Mouse (Mus musculus) cerebellum, postnatal 4 days (tissue): ENCODE results near the gene Gm20388.

Experiments used
- DNase-seq, 2 experiments: peaks; one replicate each; pipeline ENCODE4 v3.0.0; 2022; ENCODE audit warnings: low spot score in 2 of 2, mixed read lengths in 1 of 2

The Gm20388 gene

DNA sequence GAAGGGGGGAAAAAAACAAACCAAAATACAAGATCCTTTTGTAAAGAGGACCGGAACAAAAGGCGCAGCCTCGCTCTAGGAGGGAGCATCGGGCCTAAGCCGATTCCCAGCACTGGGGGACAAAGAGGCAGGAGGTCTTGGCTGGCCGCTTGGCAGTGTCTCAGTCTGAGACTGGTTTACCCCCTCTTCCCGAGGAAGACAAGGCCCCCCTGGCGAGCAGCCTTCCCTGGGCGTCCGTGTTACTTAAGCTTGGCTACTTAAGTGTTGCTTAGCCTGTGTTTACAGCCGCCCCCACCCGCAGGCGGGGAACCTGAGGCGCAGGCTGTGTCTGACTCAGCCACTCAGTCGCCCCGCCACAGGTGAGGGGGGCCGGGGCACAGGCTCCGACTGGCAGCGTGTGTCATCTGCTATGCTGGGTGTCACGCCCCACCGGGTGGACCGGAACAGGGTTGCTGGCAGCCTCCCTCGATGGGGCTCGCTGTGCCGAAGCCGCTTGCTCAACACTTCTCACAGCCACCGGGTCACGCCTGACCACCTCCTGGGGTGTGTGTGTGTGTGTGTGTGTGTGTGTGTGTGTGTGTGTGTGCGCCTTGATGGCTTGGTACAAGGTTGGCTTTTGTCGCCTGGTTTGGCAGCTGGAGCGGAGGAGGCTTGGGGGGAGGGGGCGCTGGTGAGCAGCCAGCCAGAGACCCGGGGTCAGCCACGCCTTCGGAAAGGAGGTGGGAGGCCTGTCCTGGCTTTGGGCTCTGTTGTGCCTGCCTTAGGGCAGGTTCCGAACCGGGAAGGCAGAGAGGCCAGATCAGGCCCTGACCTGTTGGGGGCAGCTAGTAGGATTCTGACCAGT, 628.0 kb downstream of the Gm20388 start:
- DNase-seq = peak; percentile 50 to 80

- no peak for DNase-seq
These were observed 628.7 kb downstream of the Gm20388 start for GRCm38 (mm10) chr8:120539381-120539774.

- no peak for DNase-seq
These were observed 629.4 kb downstream of the Gm20388 start for GRCm38 (mm10) chr8:120539775-120540625.

GRCm38 (mm10) chr8:120542995-120543394, 632.4 kb downstream of the Gm20388 start:
- DNase-seq = no peak

GRCm38 (mm10) chr8:120543416-120544055, 632.9 kb downstream of the Gm20388 start:
- no peak for DNase-seq

GRCm38 (mm10) chr8:120544155-120544554, 633.5 kb downstream of the Gm20388 start:
- DNase-seq = no peak

- DNase-seq = no peak
These were observed 636.9 kb downstream of the Gm20388 start for GRCm38 (mm10) chr8:120547562-120547961.

- no peak for DNase-seq
These were observed 637.7 kb downstream of the Gm20388 start for GRCm38 (mm10) chr8:120548313-120548761.

DNA sequence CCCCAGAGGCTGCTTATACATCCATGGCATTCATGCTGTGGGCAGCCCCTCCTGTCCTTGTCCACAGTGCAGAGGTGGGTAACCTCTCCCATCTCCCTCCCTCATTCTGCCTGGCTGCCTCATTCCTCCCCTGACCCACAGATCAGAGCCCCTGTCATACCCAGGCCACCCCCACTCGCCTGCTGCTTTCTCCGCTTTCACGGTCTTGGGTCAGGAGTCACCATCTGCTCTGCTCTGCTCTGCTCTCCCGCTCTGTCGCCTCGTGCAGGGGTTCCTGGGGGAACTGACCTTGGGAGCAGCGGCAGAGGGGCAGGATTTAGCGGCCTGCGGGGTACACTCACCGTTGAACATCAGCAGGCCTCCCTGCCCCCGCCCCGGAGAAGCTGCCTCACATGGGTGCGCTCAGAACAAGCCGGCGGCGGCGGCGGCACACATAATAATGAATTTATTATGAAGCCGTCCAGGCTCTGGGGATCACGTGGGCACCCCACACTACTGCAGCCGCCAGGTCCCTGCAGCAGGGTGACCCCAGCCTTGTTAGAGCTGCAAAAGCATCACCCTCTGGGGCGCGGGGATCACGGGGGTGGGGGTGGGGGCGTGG, 638.8 kb downstream of the Gm20388 start:
- DNase-seq = no peak

DNA sequence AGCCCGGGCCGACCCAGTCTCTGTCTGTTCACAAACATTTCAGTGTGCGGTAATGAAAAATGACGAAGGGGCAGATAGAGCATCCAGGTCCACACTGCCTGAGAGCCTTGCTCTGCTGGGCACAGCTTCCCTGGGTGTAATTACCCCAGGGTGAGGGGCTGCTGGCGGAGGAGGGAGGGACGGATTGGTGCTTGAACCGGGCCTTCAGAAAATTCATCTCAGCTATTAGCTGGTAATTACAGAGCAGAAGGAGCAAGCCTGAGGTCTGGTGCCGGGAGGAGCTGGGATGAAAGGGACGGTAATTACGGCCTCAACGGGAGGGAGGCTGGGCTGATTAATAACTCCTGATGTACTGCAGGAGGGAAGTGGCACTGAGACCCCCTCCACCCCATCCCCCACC, 639.3 kb downstream of the Gm20388 start:
- DNase-seq = no peak

DNA sequence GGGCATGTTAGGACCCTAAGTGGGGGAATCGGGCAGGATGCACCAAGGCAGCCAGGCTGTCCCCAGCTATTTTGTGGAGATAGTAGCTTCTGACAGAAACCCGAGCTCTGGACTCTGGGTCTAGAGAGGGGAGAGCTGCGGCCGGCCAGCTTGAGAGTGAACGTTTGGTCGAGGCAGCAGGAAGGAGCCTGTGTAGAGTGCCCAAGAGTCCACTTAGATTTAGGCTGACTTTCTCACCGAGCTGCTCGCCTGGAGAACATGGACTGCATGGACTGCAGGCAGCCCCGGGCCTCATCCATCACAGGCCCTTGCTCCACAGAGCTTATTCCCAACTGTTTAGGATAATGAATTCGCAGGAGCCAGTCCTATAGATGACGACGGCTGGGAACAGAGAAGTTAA, 639.8 kb downstream of the Gm20388 start:
- DNase-seq = no peak

- DNase-seq = no peak
These were observed 640.5 kb downstream of the Gm20388 start for GRCm38 (mm10) chr8:120550937-120551676.

- DNase-seq = no peak
These were observed 641.0 kb downstream of the Gm20388 start for GRCm38 (mm10) chr8:120551677-120551980.

- no peak for DNase-seq
These were observed 641.9 kb downstream of the Gm20388 start for GRCm38 (mm10) chr8:120552509-120552908.

DNA sequence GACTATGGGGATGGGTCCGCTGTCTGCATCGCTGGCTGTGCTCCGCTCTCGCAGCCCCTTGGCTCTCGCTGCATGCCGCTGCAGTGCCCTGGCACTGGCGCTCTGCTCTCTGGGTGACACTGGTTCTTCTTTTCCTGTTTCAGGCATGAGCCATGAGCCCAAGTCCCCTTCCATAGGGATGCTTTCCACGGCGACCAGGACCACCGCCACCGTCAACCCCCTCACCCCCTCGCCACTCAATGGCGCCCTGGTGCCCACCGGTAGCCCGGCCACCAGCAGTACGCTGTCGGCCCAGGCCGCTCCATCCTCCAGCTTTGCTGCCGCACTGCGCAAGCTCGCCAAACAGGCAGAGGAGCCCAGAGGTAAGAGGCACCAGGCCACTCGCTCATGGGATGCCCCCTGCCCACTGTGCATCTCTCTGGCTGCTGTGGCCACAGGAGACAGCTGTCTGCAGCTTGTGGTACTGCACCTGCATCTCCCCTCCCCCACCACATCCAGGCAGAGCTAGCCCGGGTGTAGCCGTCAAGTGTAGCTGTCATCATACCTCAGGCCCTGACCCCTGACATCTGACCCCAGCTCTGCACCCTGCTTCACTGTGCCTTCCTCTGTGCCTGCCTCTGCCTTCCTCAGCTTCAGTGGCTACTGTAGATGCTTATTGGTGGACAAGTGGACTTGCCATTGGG, 642.9 kb downstream of the Gm20388 start:
- no peak for DNase-seq

DNA sequence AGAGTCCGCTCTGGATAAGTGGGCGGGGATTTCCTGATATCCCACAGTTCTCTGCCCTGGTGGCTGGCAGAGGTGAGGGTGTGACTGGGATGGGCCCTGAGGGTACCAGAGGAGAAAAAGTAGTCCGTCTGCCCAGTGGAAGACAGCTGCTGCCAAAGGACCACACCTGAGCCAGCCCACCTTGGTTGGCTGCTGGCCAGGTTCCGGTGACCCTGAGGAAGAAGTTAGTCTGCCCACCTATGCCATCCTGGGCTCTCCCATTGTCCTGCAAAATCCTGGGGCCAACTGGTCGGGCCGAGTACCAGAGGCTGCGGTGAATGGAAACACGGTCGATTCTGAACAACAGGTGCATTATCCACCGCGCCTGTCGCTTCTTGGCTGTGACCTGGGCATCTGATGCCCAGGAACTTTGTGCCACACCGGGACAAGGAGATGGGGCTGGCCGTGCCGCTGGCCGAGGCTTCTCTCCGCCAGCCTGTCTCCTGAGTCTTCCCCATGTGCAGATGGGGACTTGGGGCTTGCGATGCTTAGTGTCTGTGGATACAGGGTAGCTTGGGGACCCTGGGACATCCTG, 643.9 kb downstream of the Gm20388 start:
- DNase-seq = no peak

DNA sequence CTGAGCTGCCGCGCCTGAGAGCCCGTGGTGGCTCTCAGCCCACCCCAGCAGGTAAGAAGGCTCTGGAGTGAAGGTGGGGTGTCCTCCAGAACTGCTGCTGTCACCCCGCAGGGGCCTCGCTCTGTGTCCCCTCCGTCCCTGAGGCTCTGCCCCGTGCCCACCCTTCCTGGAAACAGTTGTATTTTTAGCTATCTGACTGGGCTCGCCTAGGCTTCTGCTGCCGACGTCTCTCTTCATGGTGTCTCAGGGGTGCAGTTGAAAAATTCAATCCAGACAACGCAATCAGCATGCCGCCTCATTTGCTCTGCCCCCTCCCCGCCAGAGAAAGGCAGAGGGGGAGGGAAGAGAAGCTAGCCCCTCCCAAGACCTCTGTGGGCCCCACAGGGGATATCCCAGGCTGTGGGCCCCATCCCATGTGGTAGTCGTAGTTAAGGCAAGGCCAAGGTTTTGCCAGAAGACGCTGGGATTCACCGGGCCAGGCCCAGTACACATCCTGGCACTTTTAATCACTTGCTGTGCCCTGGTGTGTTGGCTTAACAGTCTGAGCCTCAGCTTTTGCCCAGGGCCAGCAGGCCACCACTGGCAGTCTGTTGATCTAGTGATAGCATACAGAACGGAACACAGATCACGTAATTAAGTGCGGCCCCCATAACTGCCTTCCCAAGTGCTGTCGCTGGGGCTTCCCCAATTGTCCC, 645.7 kb downstream of the Gm20388 start:
- no peak for DNase-seq

DNA sequence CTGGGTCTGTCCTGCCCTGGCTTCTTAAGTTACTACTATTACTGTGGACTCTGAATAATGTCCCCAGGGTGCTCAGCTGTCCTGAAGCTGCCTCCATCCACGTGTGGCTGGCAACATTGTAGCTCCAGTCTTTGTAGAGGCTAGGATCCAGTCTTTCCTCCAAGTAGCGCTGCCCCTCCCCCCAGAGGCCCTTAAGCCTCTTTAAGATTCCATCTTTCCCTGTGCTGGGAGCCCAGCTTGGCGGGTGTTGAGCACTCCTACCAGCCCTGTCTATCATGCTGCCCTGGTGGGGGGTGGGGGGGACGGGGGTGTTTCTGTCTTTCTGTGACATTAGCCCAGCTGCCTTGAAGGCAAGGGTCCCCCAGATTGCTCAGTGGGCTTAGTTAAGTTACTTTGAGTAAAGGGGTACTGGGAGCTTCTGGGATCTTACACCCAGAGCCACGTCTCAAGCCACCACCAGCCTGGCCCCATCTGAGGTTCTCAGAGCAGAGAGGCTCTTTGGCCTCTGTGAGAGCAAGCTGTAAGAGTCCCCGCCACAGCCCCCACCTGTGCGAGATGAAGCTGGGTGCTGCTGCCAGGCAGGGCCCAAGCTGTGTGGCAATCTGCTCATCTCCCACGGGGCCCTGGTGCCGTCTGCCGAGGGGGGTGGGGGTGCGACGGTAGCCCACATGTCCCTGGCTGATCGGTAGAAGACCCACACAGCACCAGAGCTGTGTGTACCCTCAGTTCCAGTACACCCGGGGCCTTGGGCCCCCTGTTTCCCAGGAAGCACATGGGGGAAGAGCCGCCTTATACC, 646.7 kb downstream of the Gm20388 start:
- DNase-seq = no peak

- no peak for DNase-seq
These were observed 647.5 kb downstream of the Gm20388 start for GRCm38 (mm10) chr8:120558162-120558561.
